Mouse (Mus musculus) neural tube, embryonic 15.5 days (tissue): ENCODE measurements at regions not wholly inside any gene's neighbourhood (a gene's known extent, or its start where the extent isn't known, plus 50 kb on each side); places are given as distances from the start of the nearest gene placed in this dataset.
A peak's percentile ranks its signal among the peaks of the same experiment; 100 is the strongest.

Source experiments
- ATAC-seq: fragments of 200-750 bp; cut with Nextera tagmentation; 2 replicates; pipeline ENCODE4 v1.8.0; 2017; ENCODE audit warnings: mild to moderate bottlenecking, moderate TSS enrichment, moderate library complexity; ENCODE audit not compliant: low FRiP score
- H3K27ac ChIP-seq: fragments of 300-500 bp; sonication (generic); replicated peaks from 2 replicates; pipeline ENCODE4 v1.5.1; 2015; ENCODE audit warnings: mild to moderate bottlenecking, inconsistent platforms
- H3K27me3 ChIP-seq: fragments of 300-500 bp; sonication (generic); replicated peaks from 2 replicates; pipeline ENCODE4 v1.6.1; 2015; ENCODE audit warnings: inconsistent platforms
- H3K36me3 ChIP-seq: fragments of 300-500 bp; sonication (generic); 2 replicates; pipeline ENCODE4 v1.6.1; 2015; ENCODE audit warnings: inconsistent platforms
- H3K4me1 ChIP-seq: fragments of 300-500 bp; sonication (generic); 2 replicates; pipeline ENCODE4 v1.6.1; 2015; ENCODE audit warnings: inconsistent platforms
- H3K4me2 ChIP-seq: fragments of 300-500 bp; sonication (generic); 2 replicates; pipeline ENCODE4 v1.6.1; 2015; ENCODE audit warnings: inconsistent platforms, mild to moderate bottlenecking, moderate library complexity
- H3K4me3 ChIP-seq: fragments of 300-500 bp; sonication (generic); replicated peaks from 2 replicates; pipeline ENCODE4 v1.5.1; 2015; ENCODE audit warnings: mild to moderate bottlenecking, inconsistent platforms
- H3K9ac ChIP-seq: fragments of 300-500 bp; sonication (generic); replicated peaks from 2 replicates; pipeline ENCODE4 v1.6.1; 2015; ENCODE audit warnings: mild to moderate bottlenecking, inconsistent platforms
- H3K9me3 ChIP-seq: fragments of 300-500 bp; sonication (generic); replicated peaks from 2 replicates; pipeline ENCODE4 v1.6.1; 2016; ENCODE audit warnings: inconsistent platforms
- WGBS: fragments of 180-500 bp; shearing (Covaris S2); methylation state at CpG from one replicate; pipeline ENCODE4 v1.1.7; 2015; ENCODE audit warnings: mixed read lengths; 5-methylcytosine and 5-hydroxymethylcytosine counted together

DNA sequence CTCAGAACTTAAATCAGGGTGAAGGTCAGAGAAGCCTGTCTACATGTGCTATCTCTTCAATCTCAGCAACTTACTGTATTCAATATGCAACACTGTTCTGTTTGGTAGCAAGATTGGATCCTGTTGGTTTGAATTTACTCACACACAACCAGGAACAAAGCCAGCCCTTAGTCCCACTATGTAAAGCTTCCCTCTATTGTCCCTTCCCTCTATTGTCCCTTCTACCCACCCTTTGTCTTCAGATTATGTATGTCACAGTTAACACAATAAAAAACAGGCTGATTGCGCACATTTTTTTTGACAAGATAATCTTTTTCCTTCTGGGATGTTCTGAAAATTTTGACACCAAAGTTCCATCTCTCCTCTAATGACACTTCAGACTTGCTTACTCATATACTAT lies 280.4 kb downstream of the Lrriq3 start:
- ATAC-seq, result no peak
- Histone ChIP-seq H3K9ac (no peak overlapping the region), H3K4me2 (no peak overlapping the region), H3K36me3 (no peaks in the 10 kb centered on the region), H3K4me3 (no peak overlapping the region), H3K27me3 (no peaks in the 10 kb centered on the region), H3K27ac (no peak overlapping the region), H3K9me3 (no peaks in the 10 kb centered on the region), H3K4me1 (no peaks in the 10 kb centered on the region)
- 64% methylated on average over 1 of the region's 1 CpGs for WGBS

DNA sequence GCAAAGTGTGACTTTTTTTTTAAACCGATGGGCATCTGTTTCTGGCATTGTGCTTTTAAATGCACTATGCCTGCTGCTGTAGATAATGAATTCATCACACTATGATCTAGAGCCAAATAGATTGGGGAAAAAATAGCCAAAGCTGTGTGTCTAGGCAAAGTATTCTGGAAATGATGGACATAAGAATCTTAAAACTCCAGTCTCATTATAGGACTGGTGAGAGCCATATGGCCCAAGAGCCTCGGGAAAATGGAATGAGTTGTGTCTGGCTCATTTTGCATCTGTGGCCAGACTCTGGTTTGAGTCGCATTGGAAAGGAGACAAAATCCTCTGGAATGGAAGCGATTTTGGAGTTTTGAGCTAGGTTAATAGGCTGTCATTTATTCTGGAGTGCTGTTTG lies 288.7 kb downstream of the Lrriq3 start:
- Histone ChIP-seq H3K27ac (no peak overlapping the region), H3K36me3 (no peaks in the 10 kb centered on the region), H3K27me3 (no peaks in the 10 kb centered on the region), H3K4me2 (no peak overlapping the region), H3K9me3 (no peaks in the 10 kb centered on the region), H3K9ac (no peak overlapping the region), H3K4me3 (no peak overlapping the region), H3K4me1 (no peaks in the 10 kb centered on the region)
- ATAC-seq, result no peak
- 79% methylated on average over 4 of the region's 4 CpGs for WGBS

DNA sequence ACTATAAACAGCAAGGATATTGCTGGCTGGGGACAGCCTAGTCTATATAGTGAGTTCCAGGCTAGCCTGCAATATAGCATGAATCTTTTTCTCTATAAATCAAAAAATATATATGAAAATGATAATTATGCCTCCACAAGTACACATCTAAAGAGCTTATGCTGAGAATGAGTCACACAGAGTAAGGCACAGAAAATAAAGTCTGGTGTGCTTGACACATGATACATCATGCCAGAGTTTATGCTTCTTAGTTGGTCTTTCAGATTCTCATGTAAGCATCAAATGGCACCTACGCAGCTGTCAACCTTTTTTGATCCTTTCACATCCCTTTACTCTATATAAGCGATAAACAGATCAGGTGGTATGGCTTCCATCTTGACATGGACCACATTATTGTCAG lies 289.6 kb downstream of the Lrriq3 start:
- no peaks in the 10 kb centered on the region for H3K4me1 ChIP-seq
- no peaks in the 10 kb centered on the region for H3K27me3 ChIP-seq
- no peak overlapping the region for H3K4me3 ChIP-seq
- H3K4me2 ChIP-seq, result no peak overlapping the region
- no peak for ATAC-seq
- no peaks in the 10 kb centered on the region for H3K9me3 ChIP-seq
- H3K9ac ChIP-seq, result no peak overlapping the region
- H3K27ac ChIP-seq, result no peak overlapping the region
- 92% methylated on average over 2 of the region's 2 CpGs for WGBS
- H3K36me3 ChIP-seq, result no peaks in the 10 kb centered on the region

DNA sequence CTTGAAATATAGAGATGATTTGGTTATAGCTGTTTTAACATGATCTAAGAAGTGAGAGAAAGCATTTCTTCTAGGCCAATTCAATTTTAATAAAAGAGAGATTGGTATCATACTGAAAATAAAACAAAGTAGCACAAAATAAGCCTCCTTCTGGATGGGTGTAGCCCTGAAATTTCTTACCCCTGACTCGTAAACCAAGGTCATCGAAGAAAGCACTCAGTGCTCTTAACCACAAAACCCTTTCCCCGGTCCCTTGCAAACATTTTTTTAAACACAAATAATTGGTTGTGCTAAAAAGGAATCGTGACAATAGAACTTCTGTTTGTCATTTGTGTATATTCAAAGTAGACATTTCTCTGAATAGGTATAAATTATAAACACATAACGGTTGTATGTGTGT lies 297.4 kb downstream of the Lrriq3 start:
- Histone ChIP-seq H3K4me1 (no peaks in the 10 kb centered on the region), H3K36me3 (no peaks in the 10 kb centered on the region), H3K9ac (no peak overlapping the region), H3K4me2 (no peak overlapping the region), H3K27ac (no peak overlapping the region), H3K4me3 (no peak overlapping the region), H3K27me3 (no peaks in the 10 kb centered on the region), H3K9me3 (no peaks in the 10 kb centered on the region)
- 90% methylated on average over 5 of the region's 5 CpGs for WGBS
- ATAC-seq, result no peak

DNA sequence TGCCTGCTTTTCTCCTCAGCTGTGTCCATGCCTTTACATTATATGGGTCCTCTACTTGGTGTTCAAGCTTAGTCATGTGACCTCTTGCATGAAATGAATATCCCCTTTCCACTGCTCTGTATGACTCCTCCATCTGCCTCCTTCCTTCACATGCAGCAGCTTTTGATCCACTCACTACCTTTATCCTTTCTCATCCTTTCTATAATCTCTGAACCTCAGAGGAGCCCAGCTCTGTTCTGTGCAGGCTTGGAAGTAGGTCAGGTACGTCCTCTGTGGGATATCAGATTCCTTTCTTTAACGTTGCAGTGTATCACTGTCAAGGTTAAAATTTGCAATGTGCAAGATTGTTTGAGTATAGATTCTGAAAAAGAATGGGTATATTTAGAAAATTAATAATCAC lies 302.9 kb downstream of the Lrriq3 start:
- no peak overlapping the region for H3K9ac ChIP-seq
- no peaks in the 10 kb centered on the region for H3K36me3 ChIP-seq
- ATAC-seq, result no peak
- no peak overlapping the region for H3K4me2 ChIP-seq
- WGBS, result 90% methylated on average over 2 of the region's 2 CpGs
- H3K4me1 ChIP-seq, result no peaks in the 10 kb centered on the region
- no peaks in the 10 kb centered on the region for H3K27me3 ChIP-seq
- no peak overlapping the region for H3K27ac ChIP-seq
- H3K4me3 ChIP-seq, result no peak overlapping the region
- no peaks in the 10 kb centered on the region for H3K9me3 ChIP-seq

DNA sequence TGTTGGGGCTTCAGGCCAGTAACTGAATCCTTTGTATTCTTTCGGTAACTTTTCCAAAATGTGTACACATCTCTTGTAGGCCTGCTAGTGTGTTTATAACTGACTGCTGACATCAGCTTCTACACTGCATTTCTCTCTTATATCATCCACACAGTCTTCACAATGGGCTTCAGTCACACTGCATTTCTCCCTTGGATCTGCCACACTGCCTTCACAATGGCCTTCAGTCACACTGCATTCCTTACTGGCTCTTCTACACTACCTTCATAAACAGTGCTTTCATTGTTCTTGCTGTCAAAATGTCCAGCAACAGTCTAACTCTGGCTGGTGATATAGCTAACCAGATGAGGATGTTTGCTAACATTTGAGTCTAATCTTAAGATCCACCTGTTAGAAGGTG lies 308.5 kb downstream of the Lrriq3 start:
- Histone ChIP-seq H3K27ac (no peak overlapping the region), H3K9ac (no peak overlapping the region), H3K4me1 (no peaks in the 10 kb centered on the region), H3K9me3 (no peaks in the 10 kb centered on the region), H3K4me3 (no peak overlapping the region), H3K4me2 (no peak overlapping the region), H3K36me3 (no peaks in the 10 kb centered on the region), H3K27me3 (no peaks in the 10 kb centered on the region)
- ATAC-seq, result no peak
- 67% methylated on average over 1 of the region's 1 CpGs for WGBS

DNA sequence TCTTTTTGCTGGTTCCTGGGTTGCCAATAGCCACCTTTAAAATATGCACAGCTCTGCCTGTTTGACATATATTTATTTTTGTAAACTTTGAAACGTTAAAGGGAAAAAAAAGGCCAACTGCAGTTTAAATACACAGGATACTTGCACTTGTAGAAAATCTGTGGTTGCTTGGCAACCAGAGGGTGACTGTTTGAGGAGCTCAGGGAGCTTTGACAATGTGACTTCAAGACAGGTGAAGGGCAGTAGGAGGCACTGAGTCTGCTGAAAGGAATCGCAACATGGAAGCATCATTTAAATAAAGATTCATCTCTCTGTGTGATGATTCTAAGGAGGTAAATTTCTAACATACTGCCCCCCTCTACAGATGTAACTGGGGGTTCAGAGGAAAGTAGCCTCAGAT lies 315.7 kb downstream of the Lrriq3 start:
- whole genome bisulfite sequencing, result 36% methylated on average over 2 of the region's 2 CpGs
- Histone ChIP-seq H3K27me3 (no peaks in the 10 kb centered on the region), H3K9ac (no peak overlapping the region), H3K4me1 (no peaks in the 10 kb centered on the region), H3K36me3 (no peaks in the 10 kb centered on the region), H3K27ac (no peak overlapping the region), H3K9me3 (no peaks in the 10 kb centered on the region), H3K4me2 (no peak overlapping the region), H3K4me3 (no peak overlapping the region)
- ATAC-seq, result no peak; the same call in 1 of the 2 replicates

DNA sequence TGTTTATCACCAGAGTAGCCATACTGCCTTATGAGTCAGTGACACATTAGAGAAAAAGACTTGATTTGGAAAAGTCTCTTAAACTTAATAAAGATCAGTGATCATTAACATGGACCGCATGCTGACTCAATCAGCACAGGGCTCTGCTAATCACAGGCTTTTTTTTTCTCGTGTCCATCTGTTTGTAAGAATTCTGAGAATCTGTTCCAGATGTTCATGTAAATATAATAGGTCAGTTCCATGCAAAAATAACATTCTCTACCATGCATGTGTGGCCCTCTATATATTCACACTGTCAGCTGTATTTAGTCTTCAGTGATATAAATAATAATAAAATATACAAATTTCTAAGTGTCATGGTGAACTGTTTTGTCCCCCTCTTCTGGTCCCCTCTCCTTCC lies 316.1 kb downstream of the Lrriq3 start:
- Histone ChIP-seq H3K36me3 (no peaks in the 10 kb centered on the region), H3K27ac (no peak overlapping the region), H3K9ac (no peak overlapping the region), H3K9me3 (no peaks in the 10 kb centered on the region), H3K4me3 (no peak overlapping the region), H3K4me2 (no peak overlapping the region), H3K27me3 (no peaks in the 10 kb centered on the region), H3K4me1 (no peaks in the 10 kb centered on the region)
- no peak for ATAC-seq
- WGBS, result 75% methylated on average over 2 of the region's 2 CpGs

DNA sequence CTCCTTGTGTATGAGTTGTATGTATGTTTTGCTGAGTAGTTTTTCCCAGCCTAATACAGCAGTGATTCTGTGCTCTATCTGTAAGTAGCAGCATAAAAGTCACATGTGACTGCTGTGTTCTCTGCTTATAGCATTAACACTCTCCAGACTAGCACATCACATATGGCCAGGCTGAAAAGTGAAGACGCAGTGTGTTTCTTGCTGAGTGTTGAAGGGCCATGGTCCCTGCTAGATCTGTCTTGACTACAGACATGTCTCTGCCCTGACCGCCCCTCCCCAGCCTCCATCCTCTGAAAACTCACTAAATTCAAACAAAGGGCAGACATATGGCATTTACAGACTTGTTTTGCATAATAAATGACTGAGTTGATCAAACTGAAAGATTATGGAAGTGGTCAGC lies 316.6 kb downstream of the Lrriq3 start:
- no peak overlapping the region for H3K4me3 ChIP-seq
- H3K4me1 ChIP-seq, result no peaks in the 10 kb centered on the region
- no peak for ATAC-seq
- no peaks in the 10 kb centered on the region for H3K9me3 ChIP-seq
- no peaks in the 10 kb centered on the region for H3K27me3 ChIP-seq
- H3K36me3 ChIP-seq, result no peaks in the 10 kb centered on the region
- no peak overlapping the region for H3K27ac ChIP-seq
- H3K4me2 ChIP-seq, result no peak overlapping the region
- no peak overlapping the region for H3K9ac ChIP-seq
- 85% methylated on average over 2 of the region's 2 CpGs for WGBS

DNA sequence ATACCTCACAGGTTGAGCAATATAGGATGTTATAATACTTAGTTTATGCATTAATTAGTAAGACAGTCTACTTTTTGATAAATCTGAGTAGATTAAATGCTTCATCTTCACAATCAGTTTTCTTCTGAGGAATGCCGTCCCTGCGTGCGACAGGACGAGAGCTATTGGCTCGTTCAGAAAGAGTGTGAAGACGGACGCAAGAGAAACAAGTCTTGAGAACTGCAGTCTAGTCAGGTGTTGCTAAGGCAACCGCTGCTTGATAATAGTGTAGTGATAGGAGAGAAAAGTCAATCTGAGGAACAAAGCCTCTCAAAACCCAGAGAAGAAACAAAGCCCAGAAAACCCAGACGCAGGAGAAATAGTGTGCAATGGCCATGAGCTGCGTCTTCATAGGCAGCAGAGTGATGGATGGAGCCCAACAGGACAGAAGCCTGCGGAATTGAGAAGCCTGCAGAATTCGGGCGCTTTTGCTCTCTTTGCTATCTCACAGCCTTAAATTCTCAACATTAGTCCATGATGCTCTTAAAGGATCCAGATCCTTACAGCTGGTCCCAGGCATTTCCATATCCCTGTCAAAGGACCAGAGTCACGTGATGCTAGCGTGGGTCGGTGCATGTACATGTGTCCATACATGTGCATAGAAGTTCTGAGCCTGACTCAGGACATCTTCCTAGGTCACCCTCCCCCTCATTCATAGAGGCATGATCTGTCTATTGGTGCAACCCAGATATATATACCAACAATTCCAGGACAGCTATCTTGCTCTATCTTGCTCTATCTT lies 366.7 kb downstream of the Lrriq3 start:
- 61% methylated on average over 16 of the region's 16 CpGs for WGBS
- H3K9me3 ChIP-seq, result no peaks in the 10 kb centered on the region
- H3K9ac ChIP-seq, result no peak overlapping the region
- no peak overlapping the region for H3K4me2 ChIP-seq
- no peaks in the 10 kb centered on the region for H3K36me3 ChIP-seq
- H3K4me3 ChIP-seq, result no peak overlapping the region
- H3K4me1 ChIP-seq, result peaks cover 6% of the 10 kb centered on the region; the same call in 1 of the 2 replicates
- no peaks in the 10 kb centered on the region for H3K27me3 ChIP-seq
- H3K27ac ChIP-seq, result peak overlapping the region; percentile 48; the same call in 1 of the 2 replicates
- ATAC-seq, result peak; percentile 69

DNA sequence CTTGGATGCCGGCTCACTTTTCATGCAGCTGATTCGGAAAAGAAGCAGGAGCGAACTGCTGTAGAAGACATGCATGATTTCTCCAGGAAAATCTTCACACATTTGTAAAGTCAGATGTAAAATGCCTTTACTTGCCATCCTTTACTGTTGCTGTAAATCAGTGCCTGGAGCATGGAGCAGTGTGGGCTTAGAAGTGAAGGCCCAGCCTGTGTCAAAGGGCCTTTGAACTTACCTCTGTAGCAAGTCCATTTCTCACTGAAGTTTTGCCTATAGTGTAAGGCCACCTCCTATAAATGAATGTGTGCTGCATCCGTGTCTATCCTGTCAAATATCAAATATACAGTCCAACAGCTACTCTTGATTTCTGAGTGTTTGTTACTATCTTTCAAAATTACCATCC lies 368.9 kb downstream of the Lrriq3 start:
- H3K27me3 ChIP-seq, result no peaks in the 10 kb centered on the region
- no peak overlapping the region for H3K4me2 ChIP-seq
- 79% methylated on average over 4 of the region's 4 CpGs for WGBS
- H3K4me3 ChIP-seq, result no peak overlapping the region
- ATAC-seq, result no peak
- peaks cover 6% of the 10 kb centered on the region; the same call in 1 of the 2 replicates for H3K4me1 ChIP-seq
- no peaks in the 10 kb centered on the region for H3K36me3 ChIP-seq
- H3K9ac ChIP-seq, result no peak overlapping the region
- no peak overlapping the region for H3K27ac ChIP-seq
- H3K9me3 ChIP-seq, result no peaks in the 10 kb centered on the region

DNA sequence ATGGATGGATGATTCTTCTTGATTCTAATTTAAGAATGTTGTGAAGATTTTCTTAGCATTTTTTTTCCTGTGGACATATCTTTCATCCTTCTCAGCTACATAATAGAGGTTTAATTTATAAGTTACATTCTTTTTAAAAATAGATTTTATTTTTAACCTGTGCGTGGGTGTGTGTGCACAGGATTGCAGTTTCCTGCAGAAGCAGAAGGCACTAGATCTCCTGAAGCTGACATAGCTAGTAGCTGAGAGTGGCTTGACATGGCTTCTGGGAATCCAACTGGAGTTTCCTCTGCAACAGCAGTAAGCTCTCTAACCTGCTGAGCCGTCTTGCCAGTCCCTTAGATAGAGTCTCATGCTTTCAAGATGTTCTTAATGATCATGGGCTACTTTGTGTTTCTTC lies 377.5 kb downstream of the Lrriq3 start:
- ATAC-seq, result no peak
- Histone ChIP-seq H3K4me3 (no peak overlapping the region), H3K9ac (no peak overlapping the region), H3K27me3 (no peaks in the 10 kb centered on the region), H3K4me1 (no peaks in the 10 kb centered on the region), H3K36me3 (no peaks in the 10 kb centered on the region), H3K9me3 (no peaks in the 10 kb centered on the region), H3K4me2 (no peak overlapping the region), H3K27ac (no peak overlapping the region)
- 90% methylated on average over 2 of the region's 2 CpGs for WGBS
